Mouse (Mus musculus) kidney, adult 8-10 months (tissue): ENCODE measurements around the gene Tap2.
A peak's percentile ranks its signal among the peaks of the same experiment; 100 is the strongest.

Experiments
- DNase-seq, 2 experiments: peaks; one replicate each; pipeline ENCODE4 v3.0.0; 2022

The Tap2 gene

GRCm38 (mm10) chr17:34203444-34203843 lies at the start of gene Tap2:
Gene Tap2 (plus strand): TSS chr17:34203527.
- no peak for DNase-seq

- no peak for DNase-seq
Observed at GRCm38 (mm10) chr17:34155534-34155933, 47.8 kb upstream of the Tap2 start.

- no peak for DNase-seq
Observed at GRCm38 (mm10) chr17:34164202-34164895, 39.0 kb upstream of the Tap2 start.

GRCm38 (mm10) chr17:34165033-34165730 lies 38.1 kb upstream of the Tap2 start:
- DNase-seq, result no peak

GRCm38 (mm10) chr17:34169279-34169678 lies 34.0 kb upstream of the Tap2 start:
- DNase-seq, result peak; percentile 31 to 39

DNA sequence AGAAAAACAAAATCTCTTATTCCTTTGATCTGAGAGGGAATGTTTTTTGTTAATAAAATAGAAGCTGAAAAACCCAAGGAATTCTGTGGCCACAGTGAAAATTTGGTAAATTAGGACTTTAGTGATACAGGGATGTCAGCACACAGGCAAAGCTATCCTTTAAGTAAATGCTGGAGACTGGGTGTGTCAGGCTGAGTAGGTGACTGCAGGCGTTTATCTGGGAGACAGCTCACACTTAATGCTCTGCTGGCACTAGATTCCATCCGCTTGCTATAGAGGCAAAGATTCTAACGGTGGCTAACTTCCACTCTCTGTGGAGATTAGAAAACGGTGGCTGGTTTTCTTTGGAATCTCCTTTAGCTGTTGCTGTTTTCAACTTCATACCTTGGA lies 32.8 kb upstream of the Tap2 start:
- DNase-seq, result no peak

DNA sequence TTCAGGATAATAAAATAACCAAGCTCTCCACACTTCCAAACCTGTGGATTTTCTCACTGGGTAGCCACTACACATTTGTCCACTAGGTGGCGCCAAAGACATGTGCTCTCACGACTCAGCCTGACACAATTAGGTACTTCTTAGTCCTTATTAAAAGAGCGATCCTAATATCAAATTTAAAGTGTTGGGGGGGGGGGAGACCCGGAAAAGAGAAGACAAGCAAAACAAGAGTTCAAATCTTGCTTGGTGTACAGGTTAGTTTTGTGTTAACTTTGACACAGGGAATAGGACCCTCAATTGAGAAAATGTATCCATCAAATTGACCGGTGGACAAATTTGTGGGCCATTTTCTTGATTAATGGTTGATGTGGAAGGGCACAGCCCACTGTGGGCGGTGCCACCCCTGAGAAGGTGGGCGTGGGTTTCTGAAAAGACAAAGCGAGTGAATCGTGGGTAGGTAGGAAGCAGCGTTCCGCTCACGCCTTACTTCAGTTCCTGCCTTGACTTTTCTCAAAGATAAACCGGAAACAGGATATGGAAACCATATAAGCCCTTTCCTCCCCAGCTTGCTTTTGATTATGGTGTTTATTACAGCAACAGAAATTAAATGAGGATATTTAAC lies 32.3 kb upstream of the Tap2 start:
- DNase-seq, result peak; percentile 66 to 90

DNA sequence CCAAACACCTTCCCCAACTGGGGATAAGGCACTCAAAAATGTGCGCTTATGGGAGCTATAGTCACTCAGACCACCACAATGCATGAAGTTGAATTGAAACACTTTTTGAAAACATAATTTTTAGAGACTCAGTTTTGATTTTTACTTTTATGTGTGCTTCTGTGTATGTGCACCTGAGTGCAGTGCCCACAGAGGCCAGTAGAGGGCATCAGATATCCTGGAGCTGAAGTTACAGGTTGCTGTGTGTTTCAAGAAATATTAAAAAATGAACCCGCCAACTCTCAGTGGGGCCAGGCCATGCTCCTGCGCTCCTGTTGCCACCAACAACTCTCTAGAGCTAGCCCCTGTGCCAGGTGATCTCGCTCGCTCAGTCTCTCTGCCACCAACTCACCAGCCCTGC lies 30.8 kb upstream of the Tap2 start:
- no peak for DNase-seq

DNA sequence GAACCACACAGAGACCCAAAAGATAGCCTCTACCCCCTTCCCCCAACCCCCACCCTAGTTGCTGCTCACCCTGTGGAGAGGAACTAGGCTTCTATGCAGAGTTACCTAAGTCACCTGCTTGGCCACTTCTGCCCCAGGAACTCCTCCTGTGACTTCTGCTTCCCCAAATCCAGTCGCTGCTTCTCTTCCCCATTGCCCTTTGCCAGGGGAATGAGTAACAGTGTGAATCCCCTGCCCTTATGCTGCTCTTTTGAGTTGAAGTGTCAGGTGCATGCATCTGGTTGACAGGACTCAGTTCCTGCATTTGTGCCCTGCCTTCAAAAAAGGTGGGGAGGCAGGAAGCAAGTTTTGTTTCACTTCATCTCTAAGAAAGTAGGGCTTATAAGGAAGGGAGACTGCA lies 29.3 kb upstream of the Tap2 start:
- DNase-seq, result no peak

DNA sequence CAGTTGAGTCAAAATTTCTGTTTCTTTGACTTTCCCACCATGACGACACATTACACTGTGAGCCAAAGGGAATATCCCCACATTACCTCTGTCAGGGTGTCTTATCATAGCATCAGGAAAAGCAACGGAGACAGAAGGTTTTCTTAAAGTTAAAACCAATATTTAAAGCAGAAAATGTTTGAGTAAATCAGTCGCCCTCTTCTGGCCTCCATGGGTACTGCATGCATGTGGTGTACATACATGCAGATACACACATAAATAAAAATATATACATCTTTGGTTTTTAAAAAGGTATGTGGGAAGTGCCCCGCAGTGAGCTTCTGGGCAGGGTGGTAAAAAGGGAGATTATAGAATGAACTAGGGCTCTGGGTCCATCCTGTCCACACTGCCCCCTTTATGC lies 26.1 kb upstream of the Tap2 start:
- no peak for DNase-seq

GRCm38 (mm10) chr17:34179019-34179418 lies 24.3 kb upstream of the Tap2 start:
- DNase-seq, result no peak

DNA sequence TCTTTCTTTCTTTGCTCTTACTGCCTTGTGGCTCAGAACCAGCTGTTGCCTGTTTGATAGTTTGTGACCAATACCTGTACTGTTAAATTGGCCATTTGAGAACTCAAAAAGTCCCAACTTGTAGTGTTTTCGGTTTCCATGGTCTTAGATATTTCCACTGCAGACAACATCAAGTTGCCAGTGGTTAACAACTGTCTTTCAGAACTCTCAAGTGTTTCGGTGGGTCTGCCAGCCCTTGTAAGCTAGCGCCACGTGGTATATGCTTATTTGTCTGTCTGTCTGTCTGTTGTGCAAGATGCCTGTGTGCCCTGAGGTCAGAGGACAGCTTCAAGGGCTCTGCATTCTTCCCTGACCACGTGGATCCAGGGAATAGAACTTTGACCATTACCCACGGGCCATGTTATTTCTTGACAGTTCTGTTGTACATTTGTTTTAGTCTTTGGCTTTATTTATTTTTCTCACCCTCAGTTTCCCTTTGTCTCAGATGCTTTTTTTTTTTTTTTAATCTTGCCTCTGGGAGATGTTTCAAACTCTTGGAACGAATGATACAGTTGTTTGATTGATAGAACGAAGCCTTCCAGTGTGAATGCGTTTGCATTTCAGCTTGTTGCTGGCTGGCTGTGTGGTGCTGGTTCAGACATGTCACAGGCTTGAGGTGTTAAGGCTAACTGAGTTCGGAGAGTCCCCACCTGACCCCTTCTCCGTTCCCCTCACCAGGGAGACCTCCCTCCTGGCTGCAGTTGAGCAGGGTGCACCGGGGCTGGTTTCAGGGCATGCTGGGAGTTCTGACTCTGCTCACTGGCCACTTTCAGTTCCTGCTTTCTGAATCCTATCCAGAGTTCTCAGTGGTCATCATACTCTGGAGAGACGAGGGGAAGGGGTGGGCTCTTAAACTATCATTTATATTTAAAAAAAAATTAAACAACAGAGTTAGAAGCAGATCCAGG lies 23.1 kb upstream of the Tap2 start:
- DNase-seq, result no peak

DNA sequence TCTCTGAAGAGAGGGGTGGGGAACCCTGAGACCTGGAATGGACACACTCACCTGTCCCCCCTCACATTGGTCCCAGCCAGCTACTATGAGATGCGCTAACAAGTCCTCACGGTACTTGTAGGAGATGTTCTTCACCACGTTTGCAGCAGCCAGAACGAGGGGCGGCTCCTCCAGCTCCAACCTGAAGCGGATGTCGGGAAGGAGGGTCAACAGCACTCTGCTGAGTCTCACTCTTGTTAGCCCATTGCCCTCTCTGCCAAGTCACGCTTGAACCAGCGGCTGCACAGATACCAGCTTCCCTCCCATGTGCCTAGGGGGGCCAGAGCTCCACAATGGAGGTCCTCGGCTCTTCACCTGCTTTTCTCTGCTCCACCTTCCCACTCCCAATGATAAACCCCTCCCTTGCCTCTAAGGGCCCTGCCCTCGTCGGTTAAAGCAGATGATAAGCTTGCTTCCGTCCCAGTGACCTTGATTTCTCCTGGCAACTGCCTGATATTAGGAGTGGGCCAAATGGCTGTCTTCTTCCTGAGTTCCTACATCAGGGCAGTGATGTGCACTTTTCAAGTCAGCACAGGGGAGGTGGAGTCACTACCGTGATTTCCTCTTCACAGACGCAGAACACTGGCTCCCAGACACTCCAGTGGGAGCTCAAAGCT lies 19.6 kb upstream of the Tap2 start:
- no peak for DNase-seq

GRCm38 (mm10) chr17:34185526-34185925 lies 17.8 kb upstream of the Tap2 start:
- DNase-seq, result no peak

GRCm38 (mm10) chr17:34186885-34187260 lies 16.5 kb upstream of the Tap2 start:
- no peak for DNase-seq

GRCm38 (mm10) chr17:34187261-34187916 lies 15.9 kb upstream of the Tap2 start, which contains the start of the genes Tap1 and Psmb9:
Gene Tap1 (plus strand): TSS chr17:34187553.
Gene Psmb9 (minus strand): TSS chr17:34187764.
- peak; percentile 97 to 99 for DNase-seq

DNA sequence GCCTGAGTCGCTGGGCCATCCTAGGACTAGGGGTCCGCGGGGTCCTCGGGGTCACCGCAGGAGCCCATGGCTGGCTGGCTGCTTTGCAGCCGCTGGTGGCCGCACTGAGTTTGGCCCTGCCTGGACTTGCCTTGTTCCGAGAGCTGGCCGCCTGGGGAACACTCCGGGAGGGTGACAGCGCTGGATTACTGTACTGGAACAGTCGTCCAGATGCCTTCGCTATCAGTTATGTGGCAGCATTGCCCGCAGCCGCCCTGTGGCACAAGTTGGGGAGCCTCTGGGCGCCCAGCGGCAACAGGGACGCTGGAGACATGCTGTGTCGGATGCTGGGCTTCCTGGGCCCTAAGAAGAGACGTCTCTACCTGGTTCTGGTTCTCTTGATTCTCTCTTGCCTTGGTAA lies 15.3 kb upstream of the Tap2 start:
- DNase-seq, result peak in 1 of 2 experiments; percentile 20

DNA sequence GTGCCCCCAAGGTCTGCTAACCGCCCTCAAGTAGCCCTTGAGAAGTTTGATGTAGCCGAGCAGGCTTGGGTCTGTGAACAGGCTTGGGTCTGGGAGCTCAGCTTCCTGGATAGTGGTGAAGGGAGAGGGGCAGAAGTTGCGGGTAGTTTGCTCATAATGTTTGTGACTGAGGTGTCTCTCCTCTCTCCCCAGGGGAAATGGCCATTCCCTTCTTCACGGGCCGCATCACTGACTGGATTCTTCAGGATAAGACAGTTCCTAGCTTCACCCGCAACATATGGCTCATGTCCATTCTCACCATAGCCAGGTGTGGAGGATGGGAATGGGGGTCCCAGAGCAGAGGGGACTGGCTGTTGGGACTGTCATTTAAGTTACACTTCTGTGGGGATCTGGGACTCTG lies 14.3 kb upstream of the Tap2 start:
- no peak for DNase-seq

DNA sequence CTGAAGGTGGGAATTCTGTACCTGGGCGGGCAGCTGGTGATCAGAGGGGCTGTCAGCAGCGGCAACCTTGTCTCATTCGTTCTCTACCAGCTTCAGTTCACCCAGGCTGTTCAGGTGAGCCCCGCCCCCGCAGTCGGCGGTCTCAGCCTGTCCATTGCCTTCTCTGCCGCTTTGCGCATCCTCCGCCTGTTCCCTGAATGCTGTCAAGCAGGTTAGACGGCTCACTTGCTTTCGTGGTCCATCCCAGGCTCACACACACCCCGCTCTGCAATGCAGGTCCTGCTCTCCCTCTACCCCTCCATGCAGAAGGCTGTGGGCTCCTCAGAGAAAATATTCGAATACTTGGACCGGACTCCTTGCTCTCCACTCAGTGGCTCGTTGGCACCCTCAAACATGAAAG lies 10.5 kb upstream of the Tap2 start:
- no peak for DNase-seq

DNA sequence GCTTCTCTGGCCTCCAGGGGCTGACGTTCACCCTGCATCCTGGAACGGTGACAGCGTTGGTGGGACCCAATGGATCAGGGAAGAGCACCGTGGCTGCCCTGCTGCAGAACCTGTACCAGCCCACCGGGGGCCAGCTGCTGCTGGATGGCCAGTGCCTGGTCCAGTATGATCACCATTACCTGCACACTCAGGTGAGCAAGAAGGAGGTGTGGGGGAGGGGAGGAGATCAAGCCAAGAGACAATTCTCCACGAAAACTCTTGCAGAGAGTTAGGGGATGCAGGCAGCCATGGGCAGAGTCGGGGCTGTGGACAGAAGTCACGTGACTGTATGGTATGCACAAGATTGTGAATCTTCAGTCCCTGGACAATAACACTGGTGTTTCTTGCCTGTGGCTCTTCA lies 9.9 kb upstream of the Tap2 start:
- no peak for DNase-seq

GRCm38 (mm10) chr17:34194723-34195122 lies 8.6 kb upstream of the Tap2 start:
- DNase-seq, result no peak

- no peak for DNase-seq
Observed at GRCm38 (mm10) chr17:34196491-34196890, 6.8 kb upstream of the Tap2 start.
